Mouse (Mus musculus): ENCODE data around the gene Hyal3. TPM values are rescaled to one million over a fixed set of nuclear protein-coding genes. Genes with fewer than 3 reads are reported as not detected.
A peak's percentile ranks its signal among the peaks of the same experiment; 100 is the strongest.

The Hyal3 gene
- polyA plus RNA-seq, 1 experiment from 2014 or later, result 1.3 TPM

- WGBS, result 64% methylated on average over 5 of the region's 5 CpGs
- Histone ChIP-seq H3K9me3 (ENCODE audit: control insufficient read depth, low read length) (no peaks in the 10 kb centered on the region), H3K4me2 (replicated peaks; ENCODE audit: low read depth) (no peak overlapping the region), H3K4me3 (ENCODE audit: low read depth, low read length) (no peak overlapping the region), H3K9ac (ENCODE audit: low read length) (no peak overlapping the region), H3K4me1 (replicated peaks; ENCODE audit: control insufficient read depth, insufficient read depth) (peaks cover 12% of the 10 kb centered on the region), H3K27me3 (ENCODE audit: control insufficient read depth, insufficient read depth, low read length) (no peaks in the 10 kb centered on the region), H3K27ac (replicated peaks) (peak overlapping the region; percentile 75), H3K36me3 (ENCODE audit: control insufficient read depth, insufficient read depth, low read length) (peaks cover 10% of the 10 kb centered on the region; the same call in 1 of the 2 replicates)
- ATAC-seq (ENCODE audit: low FRiP score, low TSS enrichment), result peak; percentile 69
- TF ChIP-seq CTCF (IDR thresholded peaks at IDR 0.05; ENCODE audit: low read depth), result no peak
- DNase-seq (ENCODE audit: low spot score), result peak; percentile 56
Observed at GRCm38 (mm10) chr9:107624539-107624938, 43.9 kb downstream of the Hyal3 start.

DNA sequence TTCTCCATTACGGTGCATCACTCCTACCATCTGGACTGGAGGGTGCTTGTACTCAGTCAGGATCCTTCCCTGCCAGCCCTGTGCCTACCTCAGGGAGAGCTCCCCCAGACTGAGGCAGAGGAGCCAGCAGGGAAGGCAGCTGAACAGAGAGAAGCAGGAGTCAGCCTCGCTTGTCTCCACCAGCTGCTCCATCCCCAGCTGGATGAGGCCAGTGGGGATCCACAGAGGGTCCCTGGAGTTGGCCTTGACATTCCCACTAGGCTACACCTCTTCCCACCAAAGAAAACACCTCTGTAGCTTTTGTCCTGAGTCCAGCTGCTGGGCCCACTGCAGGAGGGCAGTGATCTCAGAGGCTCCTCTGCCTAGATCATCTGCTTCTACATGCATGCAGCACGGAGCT lies 44.3 kb downstream of the Hyal3 start:
- Histone ChIP-seq H3K27me3 (ENCODE audit: control insufficient read depth, insufficient read depth, low read length) (no peaks in the 10 kb centered on the region), H3K27ac (replicated peaks) (peak overlapping the region; percentile 73), H3K4me3 (ENCODE audit: low read depth, low read length) (no peak overlapping the region), H3K9me3 (ENCODE audit: control insufficient read depth, low read length) (no peaks in the 10 kb centered on the region), H3K4me2 (replicated peaks; ENCODE audit: low read depth) (no peak overlapping the region), H3K9ac (ENCODE audit: low read length) (0 out of 2 replicates have a peak overlapping the region, but pooled peaks have one; percentile 27), H3K36me3 (ENCODE audit: control insufficient read depth, insufficient read depth, low read length) (peaks cover 6% of the 10 kb centered on the region; the same call in 1 of the 2 replicates), H3K4me1 (replicated peaks; ENCODE audit: control insufficient read depth, insufficient read depth) (peaks cover 15% of the 10 kb centered on the region)
- 88% methylated on average over 3 of the region's 3 CpGs for WGBS
- TF ChIP-seq EP300 (optimal IDR thresholded peaks at IDR 0.05) (no peak), CTCF (IDR thresholded peaks at IDR 0.05; ENCODE audit: low read depth) (no peak)
- ATAC-seq (ENCODE audit: low FRiP score, low TSS enrichment) (no peak), DNase-seq (ENCODE audit: low spot score) (no peak)

GRCm38 (mm10) chr9:107625351-107626128 lies 44.9 kb downstream of the Hyal3 start:
- H3K9ac ChIP-seq (ENCODE audit: low read length), result no peak overlapping the region
- TF ChIP-seq CTCF (IDR thresholded peaks at IDR 0.05; ENCODE audit: low read depth) (peak; percentile 61), EP300 (optimal IDR thresholded peaks at IDR 0.05) (no peak)
- H3K36me3 ChIP-seq (ENCODE audit: control insufficient read depth, insufficient read depth, low read length), result peaks cover 5% of the 10 kb centered on the region; the same call in 1 of the 2 replicates
- H3K4me2 ChIP-seq (replicated peaks; ENCODE audit: low read depth), result no peak overlapping the region
- H3K4me3 ChIP-seq (ENCODE audit: low read depth, low read length), result no peak overlapping the region
- H3K27ac ChIP-seq (replicated peaks), result peak overlapping the region; percentile 82
- H3K4me1 ChIP-seq (replicated peaks; ENCODE audit: control insufficient read depth, insufficient read depth), result peaks cover 18% of the 10 kb centered on the region
- 90% methylated on average over 12 of the region's 12 CpGs for WGBS
- DNase-seq (ENCODE audit: low spot score) (no peak), ATAC-seq (ENCODE audit: low FRiP score, low TSS enrichment) (no peak)
- H3K9me3 ChIP-seq (ENCODE audit: control insufficient read depth, low read length), result no peaks in the 10 kb centered on the region
- no peaks in the 10 kb centered on the region for H3K27me3 ChIP-seq (ENCODE audit: control insufficient read depth, insufficient read depth, low read length)

DNA sequence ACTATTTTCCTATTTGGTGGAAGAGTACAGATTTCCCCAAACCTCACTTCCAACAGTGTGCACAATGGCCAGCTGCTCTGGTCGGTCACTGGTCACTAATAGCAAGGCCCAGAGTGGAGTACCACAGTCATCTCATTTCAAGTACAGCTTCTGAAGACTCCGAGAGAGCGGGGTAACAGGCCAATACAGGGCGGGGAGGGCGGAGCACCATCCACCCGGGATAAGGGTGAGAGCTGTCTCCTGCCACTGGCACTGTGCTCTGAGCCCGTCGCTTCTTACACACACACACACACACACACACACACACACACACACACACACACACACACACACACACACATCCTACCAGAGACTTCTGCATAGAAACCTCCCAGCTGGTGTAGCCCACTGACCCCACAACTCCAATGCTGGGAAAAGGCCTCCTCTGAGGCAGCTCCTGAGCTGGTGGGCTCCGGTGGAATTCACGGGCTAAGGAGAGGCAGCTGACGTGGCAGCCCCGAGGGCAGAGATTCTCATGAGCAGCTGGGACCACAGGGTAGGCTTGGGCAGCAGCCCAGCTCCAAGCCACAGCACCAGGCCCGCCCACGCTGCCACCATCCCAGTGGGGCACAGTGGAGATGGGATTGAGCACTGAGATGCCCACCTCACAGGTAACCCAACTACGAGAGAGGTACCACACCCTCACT lies 45.7 kb downstream of the Hyal3 start:
- 44% methylated on average over 14 of the region's 15 CpGs for WGBS
- no peak for TF ChIP-seq CTCF (IDR thresholded peaks at IDR 0.05; ENCODE audit: low read depth)
- TF ChIP-seq EP300 (optimal IDR thresholded peaks at IDR 0.05), result no peak
- peaks cover 20% of the 10 kb centered on the region for H3K4me1 ChIP-seq (replicated peaks; ENCODE audit: control insufficient read depth, insufficient read depth)
- ATAC-seq (ENCODE audit: low FRiP score, low TSS enrichment), result no peak
- H3K9ac ChIP-seq (ENCODE audit: low read length), result peak overlapping the region; percentile 48; the same call in 1 of the 2 replicates
- no peaks in the 10 kb centered on the region for H3K27me3 ChIP-seq (ENCODE audit: control insufficient read depth, insufficient read depth, low read length)
- H3K36me3 ChIP-seq (ENCODE audit: control insufficient read depth, insufficient read depth, low read length), result peaks cover 5% of the 10 kb centered on the region; the same call in 1 of the 2 replicates
- no peak overlapping the region for H3K4me3 ChIP-seq (ENCODE audit: low read depth, low read length)
- H3K4me2 ChIP-seq (replicated peaks; ENCODE audit: low read depth), result peak overlapping the region; percentile 27; the same call in 1 of the 2 replicates
- H3K27ac ChIP-seq (replicated peaks), result peak overlapping the region; percentile 82
- no peaks in the 10 kb centered on the region for H3K9me3 ChIP-seq (ENCODE audit: control insufficient read depth, low read length)
- DNase-seq (ENCODE audit: low spot score), result no peak

DNA sequence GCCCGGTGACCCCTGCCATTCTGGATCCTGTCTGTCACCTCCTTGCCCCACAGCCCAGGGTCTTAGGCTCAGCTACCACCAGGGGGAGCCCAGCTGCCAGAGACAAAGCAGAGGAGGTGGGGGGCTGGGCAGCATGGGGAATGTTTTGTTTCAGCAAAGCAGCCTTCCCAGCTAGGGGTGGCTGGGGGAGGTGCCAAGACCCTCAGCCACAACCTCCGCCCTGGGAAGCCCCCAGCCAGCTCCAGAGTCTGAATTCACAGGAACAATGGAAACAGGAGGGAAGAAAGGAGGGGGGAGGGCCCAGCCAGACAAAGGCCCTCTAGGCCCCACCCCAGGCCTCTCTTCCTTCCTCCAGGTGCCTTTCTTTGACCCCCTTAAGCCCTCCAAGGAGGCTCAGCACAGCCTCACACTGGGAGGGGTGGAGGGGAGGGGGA lies 46.2 kb downstream of the Hyal3 start:
- WGBS, result 0% methylated on average over 2 of the region's 2 CpGs
- ATAC-seq (ENCODE audit: low FRiP score, low TSS enrichment) (peak; percentile 51), DNase-seq (ENCODE audit: low spot score) (peak; percentile 89)
- Histone ChIP-seq H3K36me3 (ENCODE audit: control insufficient read depth, insufficient read depth, low read length) (peaks cover 5% of the 10 kb centered on the region; the same call in 1 of the 2 replicates), H3K4me2 (replicated peaks; ENCODE audit: low read depth) (0 out of 2 replicates have a peak overlapping the region, but pooled peaks have one; percentile 27), H3K4me1 (replicated peaks; ENCODE audit: control insufficient read depth, insufficient read depth) (peaks cover 20% of the 10 kb centered on the region), H3K27me3 (ENCODE audit: control insufficient read depth, insufficient read depth, low read length) (no peaks in the 10 kb centered on the region), H3K9me3 (ENCODE audit: control insufficient read depth, low read length) (no peaks in the 10 kb centered on the region), H3K4me3 (ENCODE audit: low read depth, low read length) (no peak overlapping the region), H3K27ac (replicated peaks) (peak overlapping the region; percentile 82), H3K9ac (ENCODE audit: low read length) (peak overlapping the region; percentile 48)
- TF ChIP-seq EP300 (optimal IDR thresholded peaks at IDR 0.05) (no peak), CTCF (IDR thresholded peaks at IDR 0.05; ENCODE audit: low read depth) (peak; percentile 98)

Measured in stomach, postnatal 0 days (tissue).